Mouse (Mus musculus): ENCODE data around the gene Slc6a16. TPM values are rescaled to one million over a fixed set of nuclear protein-coding genes. Genes with fewer than 3 reads are reported as not detected.

Gene Slc6a16
- polyA plus RNA-seq, 1 experiment from 2014 or later = 0.37 TPM

GRCm38 (mm10) chr7:45221680-45222079 lies 19.2 kb upstream of the Slc6a16 start:
- no peak overlapping the region for H3K27ac ChIP-seq (ENCODE audit: poor library complexity, severe bottlenecking)
- no peak overlapping the region for H3K4me2 ChIP-seq
- no peak overlapping the region for H3K4me3 ChIP-seq
- no peaks in the 10 kb centered on the region for H3K27me3 ChIP-seq (replicated peaks)
- no peak overlapping the region for H3K9ac ChIP-seq
- no peaks in the 10 kb centered on the region for H3K9me3 ChIP-seq (replicated peaks)
- no peak for ATAC-seq (ENCODE audit: insufficient number of reproducible peaks, low FRiP score)
- peaks cover 29% of the 10 kb centered on the region for H3K4me1 ChIP-seq (replicated peaks)
- H3K36me3 ChIP-seq = peaks cover 94% of the 10 kb centered on the region
- WGBS = 79% methylated on average over 2 of the region's 2 CpGs

- no peak overlapping the region for H3K9ac ChIP-seq
- H3K27me3 ChIP-seq (replicated peaks) = no peaks in the 10 kb centered on the region
- H3K36me3 ChIP-seq = peaks cover 96% of the 10 kb centered on the region
- no peak overlapping the region for H3K4me3 ChIP-seq
- no peak overlapping the region for H3K4me2 ChIP-seq
- WGBS = 94% methylated on average over 7 of the region's 7 CpGs
- no peak overlapping the region for H3K27ac ChIP-seq (ENCODE audit: poor library complexity, severe bottlenecking)
- H3K9me3 ChIP-seq (replicated peaks) = no peaks in the 10 kb centered on the region
- no peaks in the 10 kb centered on the region for H3K4me1 ChIP-seq (replicated peaks)
- no peak for ATAC-seq (ENCODE audit: insufficient number of reproducible peaks, low FRiP score)
Observed at GRCm38 (mm10) chr7:45224826-45225225, 16.1 kb upstream of the Slc6a16 start.

GRCm38 (mm10) chr7:45226421-45226820 lies 14.5 kb upstream of the Slc6a16 start:
- H3K4me3 ChIP-seq = no peak overlapping the region
- no peak overlapping the region for H3K4me2 ChIP-seq
- no peak overlapping the region for H3K9ac ChIP-seq
- H3K27ac ChIP-seq (ENCODE audit: poor library complexity, severe bottlenecking) = no peak overlapping the region
- H3K9me3 ChIP-seq (replicated peaks) = no peaks in the 10 kb centered on the region
- 92% methylated on average over 5 of the region's 5 CpGs for WGBS
- H3K27me3 ChIP-seq (replicated peaks) = no peaks in the 10 kb centered on the region
- no peak for ATAC-seq (ENCODE audit: insufficient number of reproducible peaks, low FRiP score)
- peaks cover 5% of the 10 kb centered on the region; the same call in 1 of the 2 replicates for H3K4me1 ChIP-seq (replicated peaks)
- peaks cover 90% of the 10 kb centered on the region for H3K36me3 ChIP-seq

GRCm38 (mm10) chr7:45228548-45228947 lies 12.3 kb upstream of the Slc6a16 start:
- Histone ChIP-seq H3K9me3 (replicated peaks) (no peaks in the 10 kb centered on the region), H3K4me1 (replicated peaks) (peaks cover 25% of the 10 kb centered on the region), H3K9ac (no peak overlapping the region), H3K4me3 (no peak overlapping the region), H3K36me3 (peaks cover 90% of the 10 kb centered on the region), H3K27ac (ENCODE audit: poor library complexity, severe bottlenecking) (no peak overlapping the region), H3K4me2 (no peak overlapping the region), H3K27me3 (replicated peaks) (no peaks in the 10 kb centered on the region)
- peak; percentile 41; the same call in 1 of the 2 replicates for ATAC-seq (ENCODE audit: insufficient number of reproducible peaks, low FRiP score)
- 90% methylated on average over 18 of the region's 18 CpGs for WGBS

- peaks cover 90% of the 10 kb centered on the region for H3K36me3 ChIP-seq
- H3K27me3 ChIP-seq (replicated peaks) = no peaks in the 10 kb centered on the region
- ATAC-seq (ENCODE audit: insufficient number of reproducible peaks, low FRiP score) = no peak
Observed at GRCm38 (mm10) chr7:45229046-45229445, 11.8 kb upstream of the Slc6a16 start.

GRCm38 (mm10) chr7:45229459-45230203 lies 11.3 kb upstream of the Slc6a16 start:
- 83% methylated on average over 7 of the region's 7 CpGs for WGBS
- Histone ChIP-seq H3K9me3 (replicated peaks) (no peaks in the 10 kb centered on the region), H3K9ac (no peak overlapping the region), H3K4me1 (replicated peaks) (peaks cover 36% of the 10 kb centered on the region), H3K4me2 (no peak overlapping the region), H3K4me3 (no peak overlapping the region), H3K27me3 (replicated peaks) (no peaks in the 10 kb centered on the region), H3K36me3 (peaks cover 88% of the 10 kb centered on the region), H3K27ac (ENCODE audit: poor library complexity, severe bottlenecking) (no peak overlapping the region)
- ATAC-seq (ENCODE audit: insufficient number of reproducible peaks, low FRiP score) = no peak

More at GRCm38 (mm10) chr7:45229046-45229445, 11.8 kb upstream of the Slc6a16 start:
- no peak overlapping the region for H3K4me2 ChIP-seq
- no peak overlapping the region for H3K9ac ChIP-seq
- 86% methylated on average over 8 of the region's 8 CpGs for WGBS
- no peaks in the 10 kb centered on the region for H3K9me3 ChIP-seq (replicated peaks)
- H3K4me3 ChIP-seq = no peak overlapping the region
- H3K4me1 ChIP-seq (replicated peaks) = peaks cover 30% of the 10 kb centered on the region
- H3K27ac ChIP-seq (ENCODE audit: poor library complexity, severe bottlenecking) = no peak overlapping the region

- Histone ChIP-seq H3K4me1 (replicated peaks) (peaks cover 50% of the 10 kb centered on the region), H3K27me3 (replicated peaks) (no peaks in the 10 kb centered on the region), H3K4me2 (no peak overlapping the region), H3K27ac (ENCODE audit: poor library complexity, severe bottlenecking) (no peak overlapping the region), H3K36me3 (peaks cover 72% of the 10 kb centered on the region), H3K9ac (no peak overlapping the region), H3K4me3 (no peak overlapping the region), H3K9me3 (replicated peaks) (no peaks in the 10 kb centered on the region)
- WGBS = 81% methylated on average over 12 of the region's 12 CpGs
- no peak for ATAC-seq (ENCODE audit: insufficient number of reproducible peaks, low FRiP score)
Observed at GRCm38 (mm10) chr7:45231192-45231591, 9.7 kb upstream of the Slc6a16 start.

- no peak overlapping the region for H3K27ac ChIP-seq (ENCODE audit: poor library complexity, severe bottlenecking)
- H3K9me3 ChIP-seq (replicated peaks) = no peaks in the 10 kb centered on the region
- 84% methylated on average over 11 of the region's 11 CpGs for WGBS
- H3K4me2 ChIP-seq = no peak overlapping the region
- H3K27me3 ChIP-seq (replicated peaks) = peaks cover 3% of the 10 kb centered on the region; the same call in 1 of the 2 replicates
- peaks cover 64% of the 10 kb centered on the region for H3K36me3 ChIP-seq
- H3K4me3 ChIP-seq = no peak overlapping the region
- ATAC-seq (ENCODE audit: insufficient number of reproducible peaks, low FRiP score) = no peak
- no peak overlapping the region for H3K9ac ChIP-seq
- peaks cover 50% of the 10 kb centered on the region for H3K4me1 ChIP-seq (replicated peaks)
Observed at GRCm38 (mm10) chr7:45231941-45232340, 8.9 kb upstream of the Slc6a16 start.

GRCm38 (mm10) chr7:45232716-45233465 lies 8.0 kb upstream of the Slc6a16 start:
- Histone ChIP-seq H3K4me1 (replicated peaks) (peaks cover 50% of the 10 kb centered on the region), H3K4me2 (no peak overlapping the region), H3K36me3 (peaks cover 56% of the 10 kb centered on the region), H3K9me3 (replicated peaks) (no peaks in the 10 kb centered on the region), H3K27me3 (replicated peaks) (peaks cover 8% of the 10 kb centered on the region; the same call in 1 of the 2 replicates), H3K4me3 (no peak overlapping the region), H3K27ac (ENCODE audit: poor library complexity, severe bottlenecking) (no peak overlapping the region), H3K9ac (no peak overlapping the region)
- ATAC-seq (ENCODE audit: insufficient number of reproducible peaks, low FRiP score) = no peak
- WGBS = 53% methylated on average over 13 of the region's 13 CpGs

GRCm38 (mm10) chr7:45233580-45234332 lies 7.1 kb upstream of the Slc6a16 start:
- Histone ChIP-seq H3K27ac (ENCODE audit: poor library complexity, severe bottlenecking) (peak overlapping the region; percentile 67), H3K4me1 (replicated peaks) (peaks cover 51% of the 10 kb centered on the region), H3K4me2 (peak overlapping the region; percentile 66), H3K4me3 (peak overlapping the region; percentile 25; the same call in 1 of the 2 replicates), H3K36me3 (peaks cover 48% of the 10 kb centered on the region), H3K9ac (peak overlapping the region; percentile 62), H3K9me3 (replicated peaks) (no peaks in the 10 kb centered on the region), H3K27me3 (replicated peaks) (peaks cover 15% of the 10 kb centered on the region)
- ATAC-seq (ENCODE audit: insufficient number of reproducible peaks, low FRiP score) = no peak
- WGBS = 32% methylated on average over 19 of the region's 20 CpGs
